Mouse (Mus musculus): ENCODE data around the gene Trir. TPM values are rescaled to one million over a fixed set of nuclear protein-coding genes. Genes with fewer than 3 reads are reported as not detected.

The Trir gene
- 208 and 219 TPM in 2 replicates for polyA plus RNA-seq (2012; rRNA removed)

GRCm38 (mm10) chr8:85026670-85027515, at the start of gene Trir:
Gene Trir, plus strand, starts transcription at chr8:85026823.

GRCm38 (mm10) chr8:84978248-84978940, 48.2 kb upstream of the Trir start, which contains the start of gene Junb:
Gene Junb, minus strand, starts transcription at chr8:84978718.

DNA sequence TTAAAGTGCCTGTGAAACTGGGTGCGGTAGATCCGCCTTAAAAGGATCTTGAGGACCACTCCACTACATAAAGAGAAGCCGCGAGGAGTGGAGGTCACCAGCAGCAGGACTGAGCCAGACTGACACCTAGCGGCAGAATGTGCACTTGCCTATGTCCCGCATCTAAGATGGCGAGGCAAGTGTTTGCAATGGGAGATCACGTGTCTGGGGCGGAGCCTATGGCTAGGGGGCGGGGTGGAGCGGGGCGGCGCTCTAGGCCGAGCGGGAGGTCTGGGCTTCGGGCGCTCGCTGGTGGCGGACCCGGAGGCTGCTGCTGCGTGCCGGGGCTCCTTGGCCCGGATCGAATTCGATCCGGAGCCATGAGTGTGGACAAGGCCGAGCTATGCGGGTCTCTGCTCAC, 36.3 kb upstream of the Trir start, which contains the start of gene Hook2:
Hook2 (plus strand) TSS at position 255 of the 400 bp plus-strand sequence.

DNA sequence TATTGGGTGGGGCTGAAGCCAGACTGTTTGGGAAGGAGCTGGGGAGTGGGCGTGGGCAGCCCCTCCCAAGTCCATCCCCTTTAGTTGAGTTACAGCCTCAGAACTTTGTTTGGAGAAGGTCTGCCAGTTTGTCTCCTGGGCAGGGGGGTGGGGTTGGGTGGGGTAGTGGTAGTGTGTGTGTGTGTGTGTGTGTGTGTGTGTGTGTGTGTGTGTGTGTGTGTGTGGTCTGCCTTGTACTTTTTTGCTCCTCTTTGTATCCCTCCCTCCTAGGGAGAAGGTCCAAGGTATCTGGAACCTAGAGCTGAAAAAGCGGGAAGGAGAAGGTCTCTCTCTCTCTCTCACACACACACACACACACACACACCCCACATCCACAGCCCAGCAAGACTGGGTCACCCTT, 12.2 kb upstream of the Trir start, which contains the start of gene Best2:
Best2 (minus strand) TSS at position 101 of the 400 bp plus-strand sequence.

DNA sequence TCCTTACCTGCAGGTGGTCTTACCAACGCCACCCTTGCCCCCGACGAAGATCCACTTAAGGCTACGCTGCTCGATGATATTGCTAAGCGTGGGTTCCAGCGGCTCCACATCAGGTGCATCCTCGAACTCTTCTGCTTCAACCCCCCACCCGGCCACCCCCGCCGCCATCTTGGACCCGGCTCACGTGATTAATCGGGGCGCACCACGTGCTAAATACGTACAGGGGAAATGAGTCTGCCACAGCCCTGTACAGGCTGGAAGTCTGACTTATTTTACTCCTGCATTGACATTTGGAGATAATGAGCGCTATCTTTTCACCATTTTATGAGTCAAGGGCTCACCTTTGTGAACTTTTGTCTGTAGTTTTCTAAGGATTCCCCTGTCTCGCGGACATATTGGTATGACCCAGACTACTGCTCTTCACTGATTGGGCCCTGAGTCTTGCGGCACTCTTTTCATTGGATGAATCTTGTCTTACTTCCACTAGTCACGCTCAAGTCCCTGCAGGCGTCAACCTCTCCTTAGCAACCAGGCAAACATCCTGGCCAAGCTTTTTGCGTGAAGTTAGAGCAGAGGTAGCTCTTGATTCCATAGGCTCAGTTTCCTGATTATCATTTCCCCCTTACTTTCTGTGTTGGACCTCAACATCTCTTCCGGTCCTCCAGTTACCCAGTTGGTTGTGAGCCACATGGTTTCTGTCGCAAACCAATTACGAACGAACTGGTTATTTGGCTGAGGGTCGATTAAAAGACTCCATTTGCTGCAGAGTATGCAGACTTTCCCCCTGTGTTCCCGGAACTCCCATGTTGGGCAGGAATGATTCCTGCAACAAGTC, 1.3 kb upstream of the Trir start, which contains the start of gene Asna1:
Asna1 (minus strand) TSS at position 184 of the 835 bp plus-strand sequence.

DNA sequence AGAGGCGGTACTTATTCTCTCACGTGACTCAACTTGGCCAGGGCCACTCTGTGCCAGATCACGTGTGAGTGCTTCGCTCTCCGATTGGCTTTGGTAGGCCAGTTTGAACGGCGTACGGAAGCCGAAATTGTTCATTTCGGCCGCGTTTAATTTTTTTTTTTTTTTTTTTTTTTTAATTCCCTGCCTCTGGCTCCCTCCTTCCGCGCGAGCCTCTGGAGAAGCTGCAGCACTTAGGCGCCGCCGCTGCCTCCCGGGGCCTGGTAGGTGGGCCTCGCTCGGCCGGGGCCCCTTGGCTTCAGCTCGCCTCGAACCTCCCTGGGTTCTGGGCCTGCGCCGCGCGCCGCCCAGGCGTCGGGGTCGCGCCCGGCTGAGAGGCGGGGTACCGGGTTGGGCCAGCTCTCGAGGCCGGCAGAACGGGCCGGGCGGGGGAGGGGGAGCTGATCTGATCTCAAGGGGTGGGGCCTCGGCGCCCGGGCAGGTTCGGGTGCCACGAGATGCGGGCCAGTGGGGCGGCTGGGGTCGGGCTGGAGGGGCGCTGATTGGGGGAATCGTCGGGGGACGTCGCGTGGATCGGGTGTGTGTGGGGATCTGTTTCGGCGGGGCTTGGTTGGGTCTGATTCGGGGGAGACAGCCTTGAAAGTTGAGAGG, 10.2 kb downstream of the Trir start, which contains the start of gene Tnpo2:
Tnpo2 (plus strand) TSS at position 198 of the 648 bp plus-strand sequence.

DNA sequence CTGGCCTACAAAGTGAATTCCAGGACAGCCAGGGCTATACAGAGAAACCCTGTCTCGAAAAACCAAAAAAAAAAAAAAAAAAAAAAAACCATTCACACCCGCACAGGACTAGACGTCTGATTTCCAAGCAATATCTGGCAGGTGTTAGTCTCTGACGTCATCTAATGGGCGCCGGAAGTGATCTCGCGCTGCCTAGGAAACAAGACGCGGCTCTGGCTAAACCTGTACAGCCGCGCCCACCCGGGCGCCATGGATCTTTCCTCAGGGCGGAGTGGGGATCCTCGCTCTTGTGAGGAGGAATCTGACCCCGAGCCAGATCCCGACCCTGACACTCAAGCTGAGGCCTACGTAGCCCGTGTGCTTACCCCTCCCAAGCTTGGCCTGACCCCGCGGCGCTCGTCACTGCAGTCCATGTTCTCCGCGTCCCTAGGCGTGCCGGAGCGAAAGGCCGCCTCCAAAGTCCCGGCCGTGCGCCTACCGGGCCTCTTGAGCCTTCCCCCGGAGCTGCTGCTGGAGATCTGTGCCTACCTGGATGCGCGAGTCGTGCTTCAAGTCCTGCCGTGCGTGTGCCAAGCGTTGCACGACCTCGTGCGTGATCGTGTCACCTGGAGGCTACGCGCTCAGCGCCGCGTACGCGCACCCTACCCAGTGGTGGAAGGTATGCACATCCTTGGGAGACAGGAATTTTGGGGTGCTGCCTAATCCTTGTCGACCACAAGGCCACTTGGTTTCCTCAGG, 33.4 kb downstream of the Trir start, which contains the start of gene Fbxw9:
Fbxw9 (plus strand) TSS at position 177 of the 738 bp plus-strand sequence.

DNA sequence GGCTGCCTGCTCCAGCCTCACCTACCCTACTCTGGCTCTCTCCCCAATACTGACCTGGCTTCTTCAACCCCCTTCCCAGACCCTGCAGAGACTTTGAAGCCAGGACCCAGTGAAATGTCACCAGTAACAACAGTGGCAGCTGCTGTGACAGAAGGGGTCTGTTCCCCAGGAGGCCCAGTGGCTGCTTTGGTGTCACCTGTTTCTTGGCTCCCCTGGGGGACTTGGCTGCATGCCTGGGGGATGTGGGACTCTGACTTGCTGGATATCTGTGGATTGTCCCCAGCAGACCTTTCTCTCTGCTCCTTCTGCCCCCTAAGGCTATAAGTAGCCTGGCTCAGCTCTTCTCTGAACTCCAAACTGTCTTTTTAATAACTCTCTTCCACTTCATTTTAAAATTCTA, 41.4 kb downstream of the Trir start, which contains the start of gene Gm5741:
Gm5741 (minus strand) TSS at position 1 of the 400 bp plus-strand sequence.

GRCm38 (mm10) chr8:85071514-85072281, 45.1 kb downstream of the Trir start, which contains the start of gene Dhps:
Gene Dhps, plus strand, starts transcription at chr8:85071757.

Other genes with a start within 250 kb of the Trir start
- gene Nfix, start 226.5 kb upstream of the Trir start, polyA plus RNA-seq (2012; rRNA removed), result 53.5 and 59.2 TPM in 2 replicates
- gene Dand5, start 204.0 kb upstream of the Trir start, polyA plus RNA-seq (2012; rRNA removed), result 8.7 and 9.3 TPM in 2 replicates
- 37.6 and 41.9 TPM in 2 replicates for gene Gadd45gip1, start 195.3 kb upstream of the Trir start, polyA plus RNA-seq (2012; rRNA removed)
- 66.8 and 71.5 TPM in 2 replicates for gene Rad23a, start 186.2 kb upstream of the Trir start, polyA plus RNA-seq (2012; rRNA removed)
- 455 and 581 TPM in 2 replicates for gene Calr, start 179.9 kb upstream of the Trir start, polyA plus RNA-seq (2012; rRNA removed)
- gene Farsa, start 169.8 kb upstream of the Trir start, polyA plus RNA-seq (2012; rRNA removed), result 123 and 124 TPM in 2 replicates
- 26.9 and 31.5 TPM in 2 replicates for gene Syce2, start 154.7 kb upstream of the Trir start, polyA plus RNA-seq (2012; rRNA removed)
- gene Gcdh, start 132.9 kb upstream of the Trir start, polyA plus RNA-seq (2012; rRNA removed), result 57.8 and 58.3 TPM in 2 replicates
- gene Klf1, start 124.9 kb upstream of the Trir start, polyA plus RNA-seq (2012; rRNA removed), result 0.66 and 0.96 TPM in 2 replicates
- 6.6 and 7.6 TPM in 2 replicates for gene Dnase2a, start 118.3 kb upstream of the Trir start, polyA plus RNA-seq (2012; rRNA removed)
- gene Mast1, start 89.5 kb upstream of the Trir start, polyA plus RNA-seq (2012; rRNA removed), result 104 and 112 TPM in 2 replicates
- gene Rtbdn, start 79.8 kb upstream of the Trir start, polyA plus RNA-seq (2012; rRNA removed), result 6.7 TPM in 2 replicates
- 0.32 TPM in 1 of 2 replicates, not detected in the other for gene Gm49661, start 57.4 kb upstream of the Trir start, polyA plus RNA-seq (2012; rRNA removed)
- gene Prdx2, start 57.2 kb upstream of the Trir start, polyA plus RNA-seq (2012; rRNA removed), result 811 and 935 TPM in 2 replicates
- gene Rnaseh2a, start 57.1 kb upstream of the Trir start, polyA plus RNA-seq (2012; rRNA removed), result 58.0 and 61.0 TPM in 2 replicates
- 7.7 and 9.6 TPM in 2 replicates for gene Junb, start 48.1 kb upstream of the Trir start, polyA plus RNA-seq (2012; rRNA removed)
- gene Hook2, start 36.2 kb upstream of the Trir start, polyA plus RNA-seq (2012; rRNA removed), result 27.3 and 30.0 TPM in 2 replicates
- 0.06 TPM in 2 replicates for gene Best2, start 12.3 kb upstream of the Trir start, polyA plus RNA-seq (2012; rRNA removed)
- gene Asna1, start 1.5 kb upstream of the Trir start, polyA plus RNA-seq (2012; rRNA removed), result 218 and 232 TPM in 2 replicates
- 104 and 108 TPM in 2 replicates for gene Tnpo2, start 10.1 kb downstream of the Trir start, polyA plus RNA-seq (2012; rRNA removed)
- 84.0 and 96.1 TPM in 2 replicates for gene Fbxw9, start 33.2 kb downstream of the Trir start, polyA plus RNA-seq (2012; rRNA removed)
- 0.70 and 0.73 TPM in 2 replicates for gene Gm5741, start 41.2 kb downstream of the Trir start, polyA plus RNA-seq (2012; rRNA removed)
- gene Dhps, start 44.9 kb downstream of the Trir start, polyA plus RNA-seq (2012; rRNA removed), result 71.7 and 73.4 TPM in 2 replicates
- 105 and 110 TPM in 2 replicates for gene Wdr83os, start 53.9 kb downstream of the Trir start, polyA plus RNA-seq (2012; rRNA removed)
- 84.9 and 89.1 TPM in 2 replicates for gene Wdr83, start 54.5 kb downstream of the Trir start, polyA plus RNA-seq (2012; rRNA removed)
- gene Man2b1, start 56.4 kb downstream of the Trir start, polyA plus RNA-seq (2012; rRNA removed), result 20.3 and 26.4 TPM in 2 replicates
- 2.5 and 3.0 TPM in 2 replicates for gene Zfp791, start 96.3 kb downstream of the Trir start, polyA plus RNA-seq (2012; rRNA removed)
- not detected in 2 replicates for gene Cks1brt, start 125.1 kb downstream of the Trir start, polyA plus RNA-seq (2012; rRNA removed)
- not detected in 2 replicates for gene Olfr371, start 199.2 kb downstream of the Trir start, polyA plus RNA-seq (2012; rRNA removed)

Measured in central nervous system, embryonic 14 days (tissue).